Mouse (Mus musculus) liver (tissue): ENCODE measurements around the gene Lca5.
A peak's percentile ranks its signal among the peaks of the same experiment; 100 is the strongest.

Source experiments
- DNase-seq: peaks from one replicate; pipeline ENCODE4 v3.0.0-alpha.2; 2020; ENCODE audit warnings: mixed read lengths

The Lca5 gene

GRCm38 (mm10) chr9:83386264-83386855 lies 54.6 kb downstream of the Lca5 start:
- no peak for DNase-seq

- no peak for DNase-seq
Observed at GRCm38 (mm10) chr9:83385301-83385700, 55.6 kb downstream of the Lca5 start.

- DNase-seq: no peak
Observed at GRCm38 (mm10) chr9:83383235-83383634, 57.7 kb downstream of the Lca5 start.

DNA sequence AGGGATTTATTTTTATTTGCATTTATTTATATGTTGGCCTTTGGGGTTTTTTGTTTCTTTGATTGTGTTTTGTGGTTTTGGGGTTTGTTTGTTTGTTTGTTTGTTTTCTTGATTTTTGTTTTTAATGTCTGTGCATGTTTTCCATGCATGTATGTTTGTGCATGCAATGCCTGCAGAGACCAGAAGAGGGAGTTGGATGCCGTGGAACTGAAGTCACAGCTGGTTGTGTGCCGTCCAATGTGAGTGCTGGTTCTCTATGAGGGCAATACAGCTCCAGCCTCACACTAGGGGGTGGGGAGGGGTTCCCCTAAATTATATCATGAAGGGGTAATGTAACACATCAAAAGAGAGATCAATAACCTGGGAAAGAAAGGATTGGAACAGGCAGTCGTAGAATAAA lies 58.2 kb downstream of the Lca5 start:
- peak; percentile 21 for DNase-seq

DNA sequence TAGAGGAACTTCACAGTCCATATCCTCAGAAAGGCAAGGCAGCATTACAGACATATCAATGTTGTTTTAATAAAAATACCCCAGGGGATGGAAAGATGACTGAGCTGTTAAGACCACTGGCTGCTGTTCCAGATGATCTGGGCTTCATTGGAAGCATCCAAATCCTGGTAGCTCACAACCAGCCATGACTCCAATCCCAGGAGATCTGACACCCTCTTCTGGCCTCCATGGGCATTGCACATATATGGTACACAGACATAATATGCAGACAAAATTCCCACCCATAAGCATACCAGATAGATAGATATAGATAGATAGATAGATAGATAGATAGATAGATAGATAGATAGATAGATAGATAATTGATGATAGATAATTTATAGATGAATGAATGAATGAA lies 59.6 kb downstream of the Lca5 start:
- DNase-seq: no peak

- DNase-seq: no peak
Observed at GRCm38 (mm10) chr9:83379661-83380060, 61.3 kb downstream of the Lca5 start.

DNA sequence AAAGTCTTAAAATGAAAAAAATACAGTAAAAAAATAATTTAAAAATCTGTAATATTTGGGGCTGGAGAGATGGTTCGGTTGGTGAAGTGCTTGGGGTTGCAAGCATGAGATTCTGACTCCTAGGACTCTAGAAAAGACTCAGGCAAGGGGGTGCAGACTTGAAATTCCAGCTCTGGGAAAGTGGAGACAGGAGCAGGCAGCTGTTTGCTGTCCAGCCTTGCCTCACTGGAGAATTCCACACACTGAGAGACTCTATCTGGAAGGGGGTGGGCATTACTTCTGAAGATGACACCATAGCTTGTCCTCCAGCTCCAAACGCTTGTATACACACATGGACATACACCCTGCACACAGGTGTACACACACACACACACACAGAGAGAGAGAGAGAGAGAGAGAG lies 63.8 kb downstream of the Lca5 start:
- DNase-seq: no peak

DNA sequence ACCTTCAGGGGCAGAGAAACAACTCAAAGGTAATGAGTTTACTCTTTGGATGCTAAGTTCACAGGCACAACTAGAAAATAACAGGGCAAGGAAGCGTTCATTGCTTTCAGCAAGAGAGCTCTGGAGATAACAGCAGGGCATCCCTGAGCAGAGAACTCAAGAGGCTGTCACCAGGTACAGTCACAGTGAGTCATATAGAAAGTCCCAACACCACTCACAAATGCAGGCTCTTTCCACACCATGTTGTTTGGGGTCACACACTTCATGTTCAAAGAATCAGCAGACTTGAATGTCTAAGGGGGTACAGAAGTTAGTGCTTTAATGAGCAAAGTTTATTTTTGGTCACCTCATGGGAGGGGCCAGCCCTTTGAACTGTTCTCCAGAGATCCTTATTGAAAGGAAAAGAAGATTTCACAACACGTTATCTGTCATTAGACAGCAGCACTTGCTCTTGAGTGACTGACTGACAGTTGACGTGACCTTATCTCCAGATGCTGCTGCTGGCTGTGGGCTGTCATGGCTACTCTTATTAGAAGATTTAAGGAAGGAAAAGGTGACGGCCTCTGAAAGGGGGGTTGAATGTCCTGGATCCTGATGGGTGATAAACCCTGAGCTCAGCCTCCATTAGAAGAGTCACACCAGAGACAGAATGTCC lies 65.3 kb downstream of the Lca5 start:
- no peak for DNase-seq

DNA sequence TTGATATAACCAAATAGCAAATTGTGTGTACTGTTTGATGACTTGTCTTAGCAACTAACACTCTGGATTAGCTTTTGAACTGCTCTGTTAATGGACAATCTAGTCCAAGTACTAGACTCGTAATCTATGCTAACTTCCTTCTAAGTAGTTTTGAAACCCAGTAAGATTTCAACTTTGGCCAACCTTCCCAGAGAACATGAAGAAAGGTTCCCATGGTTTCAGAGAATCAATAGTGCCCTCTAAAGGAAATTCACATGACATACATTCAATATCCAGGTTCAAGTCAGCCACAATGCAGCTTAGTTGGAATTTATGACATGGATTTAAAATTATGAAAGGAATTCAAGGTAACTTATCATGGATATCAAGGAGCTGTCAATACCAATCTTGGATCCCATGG lies 70.0 kb downstream of the Lca5 start:
- DNase-seq: no peak

DNA sequence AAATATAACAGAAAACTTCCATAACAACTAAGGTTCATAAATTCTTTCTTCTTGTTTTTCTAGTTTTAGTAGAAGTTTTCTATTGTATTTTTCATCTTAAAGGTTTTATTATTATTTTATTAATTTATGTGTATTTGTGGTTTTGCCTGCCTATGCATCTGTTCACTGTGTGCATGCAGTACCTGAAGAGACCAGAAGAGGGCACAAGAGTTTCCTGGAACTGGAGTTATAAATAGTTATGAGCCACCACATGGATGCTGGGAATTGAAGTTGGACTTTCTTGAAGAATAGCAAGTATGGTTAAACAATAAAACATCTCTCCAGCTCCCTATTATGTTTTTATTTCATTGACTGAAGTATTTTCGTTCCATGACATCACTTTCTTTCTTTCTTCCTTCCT lies 72.7 kb downstream of the Lca5 start:
- peak; percentile 23 for DNase-seq

- no peak for DNase-seq
Observed at GRCm38 (mm10) chr9:83355802-83356201, 85.1 kb downstream of the Lca5 start.

DNA sequence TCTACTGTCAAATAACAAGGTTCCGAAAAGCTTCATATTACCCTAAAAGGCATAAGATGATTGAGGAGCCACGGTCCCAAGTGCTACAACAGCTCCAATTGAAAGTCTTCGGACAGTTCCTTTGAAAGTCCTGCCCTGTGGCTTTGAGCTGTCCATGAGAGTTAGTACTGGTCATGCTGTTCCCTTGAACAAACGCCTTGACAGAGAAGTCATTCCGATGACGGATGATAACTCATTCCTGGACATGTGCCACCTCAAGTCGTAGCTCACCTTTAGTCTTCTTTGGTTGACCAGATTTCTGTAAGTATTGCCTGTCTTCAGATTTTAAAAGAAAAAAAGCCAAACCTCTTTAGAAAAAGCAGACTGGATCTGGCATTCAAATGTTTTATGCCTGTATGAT lies 87.6 kb downstream of the Lca5 start:
- no peak for DNase-seq

GRCm38 (mm10) chr9:83351171-83351570 lies 89.8 kb downstream of the Lca5 start:
- DNase-seq: no peak

DNA sequence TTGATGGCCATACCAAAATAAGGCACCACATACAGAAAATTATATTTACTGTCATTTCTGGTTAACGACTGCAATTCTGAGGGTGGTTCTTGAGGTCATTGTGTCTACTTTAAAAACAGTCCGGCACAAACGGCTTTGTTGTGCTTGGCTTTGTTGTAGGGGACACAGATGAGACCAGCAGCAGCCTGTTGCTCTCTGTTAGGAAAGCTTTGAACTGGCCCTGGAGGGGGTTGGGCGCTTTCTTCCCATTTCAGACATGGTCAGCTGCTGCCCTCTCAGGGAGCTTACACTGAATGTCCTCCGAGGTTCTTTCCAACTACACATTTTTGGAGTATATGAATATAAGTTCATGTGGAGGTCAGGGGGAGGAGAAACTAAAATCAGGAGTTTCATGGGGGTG lies 90.3 kb downstream of the Lca5 start:
- DNase-seq: peak; percentile 46

DNA sequence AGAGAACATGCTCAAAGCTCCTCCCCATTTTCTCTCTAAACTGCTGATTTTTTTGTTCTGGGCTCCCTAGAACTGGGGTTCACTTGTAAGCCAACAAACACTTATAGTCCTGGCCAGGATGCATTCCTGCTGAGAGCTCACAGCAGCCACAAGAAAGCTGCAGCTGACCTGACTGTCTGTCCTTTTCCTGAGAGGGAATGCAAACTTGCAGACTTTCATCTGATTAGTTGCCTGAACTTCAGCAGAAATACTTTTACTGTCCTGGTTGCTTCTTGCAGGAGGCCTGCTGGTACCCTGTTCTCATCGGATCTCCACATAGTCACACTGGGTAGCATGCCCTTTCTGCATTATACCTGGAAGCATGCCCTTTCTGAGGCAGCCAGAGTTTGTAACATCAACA lies 91.0 kb downstream of the Lca5 start:
- no peak for DNase-seq

DNA sequence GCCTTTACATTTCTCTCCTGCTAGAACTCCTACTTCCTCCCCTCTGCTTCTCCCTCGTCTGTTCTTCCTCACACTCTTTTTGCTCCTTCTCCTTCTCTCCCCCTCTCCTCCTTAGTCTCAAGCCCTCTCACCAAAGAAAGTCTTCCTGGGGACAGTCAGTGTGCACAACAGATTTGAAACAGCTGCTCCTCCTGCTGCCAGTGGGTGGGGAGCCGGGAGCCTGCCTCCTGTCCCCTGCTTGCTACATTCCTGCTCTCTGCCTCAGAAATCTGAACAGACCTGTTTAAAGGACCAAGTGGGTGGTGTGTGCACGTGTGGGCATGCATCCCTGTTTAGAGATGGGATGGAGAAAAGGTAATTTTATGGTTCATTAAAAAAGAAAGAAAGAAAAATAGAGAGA lies 91.4 kb downstream of the Lca5 start:
- DNase-seq: no peak

DNA sequence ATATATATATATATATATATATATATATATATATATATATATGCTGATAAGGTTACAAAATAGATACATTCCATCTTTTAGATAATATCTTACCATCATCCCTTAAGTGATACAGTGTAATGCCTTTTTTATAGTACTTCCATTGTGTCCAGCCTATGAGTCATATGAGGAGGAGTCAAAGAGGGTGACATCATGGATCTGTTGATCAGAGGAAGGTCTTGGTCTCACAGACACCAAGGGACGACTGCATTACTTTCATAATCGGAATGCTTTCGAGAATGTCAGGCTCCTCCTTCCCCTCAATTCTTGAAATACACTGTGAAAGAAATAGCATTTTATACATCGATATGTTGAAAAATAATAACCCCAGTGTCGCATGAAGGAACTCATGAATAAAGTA lies 93.4 kb downstream of the Lca5 start:
- DNase-seq: no peak

- DNase-seq: no peak
Observed at GRCm38 (mm10) chr9:83342491-83343370, 98.2 kb downstream of the Lca5 start.
